Mouse (Mus musculus) CD8-positive naive resting alpha-beta T cell, adult 2 months (primary cell): ENCODE results near the gene N4bp2.

Experiments
- DNase-seq, 2 experiments: peaks; one replicate each; pipeline ENCODE4 v3.0.0; 2022; ENCODE audit warnings: low read depth in 2 of 2, low spot score in 2 of 2

Gene N4bp2

DNA sequence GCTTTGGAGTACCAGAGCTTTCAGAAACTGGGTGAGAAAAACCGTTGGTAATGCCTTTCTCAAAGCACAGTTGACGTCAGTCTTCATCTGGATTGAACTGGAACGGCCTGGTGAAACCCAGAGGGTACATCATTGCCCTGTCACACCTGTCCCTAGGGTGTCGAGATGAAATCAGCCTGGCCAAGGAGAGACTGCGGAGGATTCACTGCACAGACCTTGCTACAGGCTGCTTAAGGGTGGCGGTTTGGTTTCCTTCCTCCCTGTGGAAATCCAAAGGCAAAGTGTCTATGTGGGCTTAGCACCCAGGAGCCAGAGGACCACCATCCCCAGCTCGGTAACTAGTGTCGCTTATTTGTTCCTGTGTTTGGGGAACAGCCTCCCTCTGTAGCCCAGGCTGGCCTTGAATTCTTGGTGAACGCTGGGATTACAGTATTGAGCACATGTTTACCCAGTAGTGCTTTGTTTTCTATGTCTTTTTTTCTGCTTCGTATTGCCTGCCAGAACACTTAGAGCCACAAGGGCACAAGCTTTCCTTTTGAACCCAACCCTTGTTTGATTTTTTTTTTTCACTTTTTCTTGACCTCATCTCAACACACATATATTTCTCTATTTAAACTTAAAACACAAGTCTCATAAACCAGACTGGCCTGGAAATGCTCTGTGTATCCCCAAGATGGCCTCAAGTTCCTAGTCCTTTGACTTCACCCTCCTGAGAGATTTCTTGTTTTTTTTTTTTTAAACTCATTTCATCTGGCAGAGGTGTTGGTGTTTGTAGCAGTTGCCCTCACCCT is 98.0 kb downstream of the N4bp2 start, which contains the start of gene Rhoh:
Rhoh (plus strand) TSS at position 60 of the 791 bp plus-strand sequence.
- DNase-seq = peak; percentile 52 to 55

DNA sequence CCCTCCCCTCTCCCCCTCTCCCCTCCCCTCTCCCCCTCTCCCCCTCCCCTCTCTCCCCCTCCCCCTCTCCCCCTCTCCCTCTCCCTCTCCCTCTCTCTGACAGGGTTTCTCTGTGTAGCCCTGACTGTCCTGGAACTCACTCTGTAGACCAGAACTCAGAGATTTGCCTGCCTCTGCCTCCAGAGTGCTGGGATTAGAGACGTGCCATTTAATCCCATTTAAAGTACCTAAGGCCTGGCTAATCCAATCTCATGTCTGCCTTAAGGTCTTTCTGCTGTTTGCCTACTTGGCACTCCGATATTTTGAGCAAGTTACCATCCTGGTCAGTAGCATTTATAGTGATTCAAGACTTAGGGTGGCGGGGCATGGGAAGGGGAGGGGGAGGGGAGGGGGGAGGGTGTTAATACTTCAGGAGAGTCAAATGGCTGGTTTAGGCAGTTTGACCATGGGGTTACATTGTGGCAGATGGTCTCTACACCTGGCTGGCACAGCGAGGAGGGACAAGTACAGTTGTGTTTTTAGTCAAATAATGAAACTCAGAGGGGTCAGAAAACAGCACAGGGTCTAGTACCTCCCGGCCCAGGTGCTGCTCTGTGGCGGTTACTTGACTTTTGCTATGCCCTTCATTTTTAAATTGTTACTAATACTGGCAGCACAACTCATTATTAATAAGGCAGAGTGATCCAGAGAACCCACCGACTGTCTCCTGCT is 99.1 kb downstream of the N4bp2 start:
- no peak for DNase-seq

DNA sequence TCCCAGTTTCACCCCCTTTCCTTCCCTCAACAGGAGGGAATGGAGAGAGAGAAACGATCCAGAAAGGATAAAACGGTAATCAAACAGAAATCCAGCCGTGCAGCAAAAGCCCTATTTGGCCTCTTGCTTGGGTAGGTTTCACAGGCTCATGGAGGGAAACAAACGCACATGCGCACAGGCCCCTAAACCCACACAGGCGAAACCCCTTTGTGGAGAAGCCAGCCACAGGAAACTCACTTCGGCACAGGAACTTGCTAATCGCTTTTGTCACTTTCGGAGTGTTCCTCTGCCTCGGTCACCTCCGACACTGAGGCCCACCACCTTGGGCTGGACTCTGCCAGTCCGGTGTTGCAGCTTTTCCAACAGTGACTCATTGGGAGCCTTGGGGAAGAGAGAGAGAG is 100.0 kb downstream of the N4bp2 start:
- peak; percentile 81 to 87 for DNase-seq

DNA sequence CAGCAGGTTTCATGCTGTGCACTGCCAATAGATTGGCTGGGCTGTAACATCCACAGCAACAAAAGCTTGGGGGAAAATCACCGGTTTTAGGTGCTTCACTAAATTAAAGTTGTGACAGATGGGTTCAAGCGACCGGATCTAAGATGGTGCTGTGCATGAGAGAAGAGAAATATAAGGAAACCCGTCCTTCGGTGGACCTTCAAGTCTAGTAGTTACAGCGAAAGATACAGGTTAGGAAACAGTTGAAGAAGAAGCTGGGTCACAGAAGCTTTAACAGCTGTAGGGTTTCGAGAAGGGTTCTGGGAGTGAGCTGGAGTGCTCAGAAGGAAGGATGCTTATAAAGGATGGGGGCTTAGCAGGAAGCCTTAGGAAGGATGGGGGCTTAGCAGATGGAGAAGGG is 101.2 kb downstream of the N4bp2 start:
- DNase-seq = no peak

DNA sequence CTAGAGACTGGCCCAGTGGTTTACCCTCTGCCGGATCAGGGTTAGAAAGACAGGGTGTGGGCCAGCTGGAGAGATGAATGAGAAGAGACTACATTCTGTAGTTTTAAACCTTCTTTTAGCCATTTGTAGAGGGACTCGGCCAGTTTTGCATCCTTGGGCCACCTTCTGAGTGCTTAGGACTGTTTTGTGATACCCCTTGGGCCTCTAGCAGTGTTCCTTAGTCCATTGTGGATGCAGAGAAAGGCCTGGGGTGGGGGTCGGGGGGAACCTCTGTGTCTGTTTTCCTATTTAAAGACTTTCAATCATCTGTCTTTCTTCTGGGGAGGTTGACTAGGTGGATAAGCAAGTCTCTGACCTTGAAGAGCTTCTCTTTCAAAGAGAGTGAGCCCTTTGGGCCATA is 101.6 kb downstream of the N4bp2 start:
- DNase-seq = no peak

DNA sequence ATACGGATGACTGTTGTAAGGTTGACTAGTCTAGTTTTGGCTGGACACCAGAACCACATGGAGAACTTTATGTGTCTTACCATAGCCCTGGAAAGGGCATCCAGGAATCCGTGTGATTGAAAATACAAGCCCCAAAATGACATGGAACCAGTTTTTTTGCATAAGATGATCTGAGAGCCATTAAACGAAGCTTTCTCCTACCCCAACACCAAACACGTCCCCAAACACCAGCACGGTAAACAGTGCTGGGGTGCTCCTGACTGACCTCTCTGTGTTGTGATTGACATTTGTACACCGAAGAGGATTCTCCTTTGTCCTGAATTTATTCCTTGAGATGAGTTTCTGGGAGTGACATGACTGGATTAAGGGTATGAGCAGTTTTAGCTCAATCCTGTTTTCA is 103.3 kb downstream of the N4bp2 start:
- no peak for DNase-seq

DNA sequence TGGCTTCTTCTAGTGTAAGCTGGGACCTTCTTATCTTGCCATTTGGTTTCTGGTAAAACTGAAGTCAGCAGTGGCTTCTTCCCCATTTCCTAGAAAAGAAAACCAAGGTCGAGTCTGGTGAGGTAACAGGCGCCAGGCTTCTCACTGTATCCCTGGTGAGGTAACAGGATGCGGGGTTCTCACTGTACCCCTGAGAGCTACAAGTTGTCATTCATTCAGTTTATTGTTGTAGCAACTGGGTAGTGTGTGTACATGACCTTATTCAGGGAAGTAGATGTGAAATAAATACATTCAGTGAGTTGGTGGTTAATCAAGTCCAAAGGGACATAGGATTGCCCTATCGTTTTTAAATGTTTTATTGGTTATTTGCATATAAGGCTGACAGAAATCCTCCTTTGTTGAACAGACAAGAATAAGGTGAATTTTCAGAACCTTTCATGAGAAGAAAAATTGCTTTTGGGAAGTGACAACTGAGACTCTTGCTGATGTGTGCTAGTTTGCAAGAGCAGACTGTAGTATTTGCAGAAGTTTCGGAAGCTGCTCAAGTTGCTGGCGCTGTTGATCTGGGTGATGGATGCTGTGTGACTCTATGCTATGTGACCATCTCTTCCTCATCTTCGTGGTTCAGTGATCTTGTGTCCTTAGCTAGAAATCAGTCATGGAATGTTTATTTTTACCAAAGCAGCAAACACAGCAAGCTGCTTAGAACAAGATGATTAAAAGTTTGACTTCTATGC is 104.2 kb downstream of the N4bp2 start:
- DNase-seq = no peak

DNA sequence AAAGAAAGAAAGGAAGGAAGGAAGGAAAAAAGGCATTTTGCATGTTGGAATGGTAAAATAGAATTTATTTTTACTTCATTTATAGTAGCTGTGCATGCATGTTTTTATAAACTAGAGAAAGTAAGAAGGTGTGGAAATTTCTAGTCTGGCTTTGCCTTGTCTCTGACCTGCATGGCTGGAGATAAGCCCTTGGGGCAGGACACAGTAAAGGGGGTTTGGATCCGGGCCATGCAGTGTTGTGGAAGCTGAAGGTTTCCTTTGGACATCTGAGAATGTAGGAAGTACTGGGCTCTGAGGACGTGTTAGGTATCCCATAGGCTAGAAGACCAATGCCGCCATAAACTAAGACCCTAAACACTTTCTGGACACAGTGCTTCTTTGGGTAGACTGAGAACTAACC is 105.1 kb downstream of the N4bp2 start:
- no peak for DNase-seq

DNA sequence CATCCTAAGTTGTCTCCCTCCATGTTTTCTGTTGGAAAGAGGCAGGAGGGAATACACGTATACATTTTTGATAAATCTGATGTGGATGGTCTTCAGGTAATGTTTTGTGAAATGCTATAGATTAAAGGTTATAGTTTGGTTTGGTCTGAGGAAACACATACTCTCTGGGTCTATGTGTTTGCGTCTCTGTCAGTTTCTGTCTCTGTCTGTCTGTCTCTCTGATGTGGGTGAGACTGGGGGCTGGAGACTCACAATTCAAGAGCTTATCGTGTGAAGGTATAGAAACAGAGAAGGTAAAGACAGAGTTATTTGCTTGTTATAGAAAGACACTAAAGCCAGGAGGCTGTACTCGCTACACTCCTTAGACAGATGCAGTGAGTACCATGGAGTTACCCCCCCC is 106.3 kb downstream of the N4bp2 start:
- no peak for DNase-seq

DNA sequence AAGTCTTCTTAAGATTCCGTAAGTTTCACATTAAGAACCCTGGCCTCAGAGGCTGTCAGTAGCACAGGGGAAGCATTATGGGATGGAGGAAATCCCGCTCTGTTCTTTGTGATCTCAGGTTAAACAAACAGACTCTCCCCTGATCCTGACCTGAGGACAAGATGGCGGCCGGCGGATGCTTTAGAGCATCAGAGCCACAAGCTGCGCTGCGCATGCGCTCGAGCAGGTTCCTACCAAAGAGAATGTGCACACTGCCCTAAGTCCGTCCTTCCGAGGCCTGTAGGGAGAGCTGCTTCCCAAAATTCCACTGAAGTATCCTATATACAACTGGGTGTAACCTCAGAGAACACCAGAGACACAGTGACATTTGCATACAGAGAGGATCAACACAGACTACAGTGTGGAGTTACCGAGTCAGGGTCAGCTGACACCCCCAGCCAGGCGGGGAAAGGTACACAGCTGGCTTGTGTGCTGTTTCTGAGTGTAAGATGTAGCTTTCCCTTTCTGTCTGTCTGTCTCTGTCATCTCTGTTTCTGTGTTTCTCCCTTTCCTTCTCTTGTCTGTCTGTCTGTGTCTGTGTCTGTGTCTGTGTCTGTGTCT is 108.1 kb downstream of the N4bp2 start:
- DNase-seq = peak; percentile 64 to 66

DNA sequence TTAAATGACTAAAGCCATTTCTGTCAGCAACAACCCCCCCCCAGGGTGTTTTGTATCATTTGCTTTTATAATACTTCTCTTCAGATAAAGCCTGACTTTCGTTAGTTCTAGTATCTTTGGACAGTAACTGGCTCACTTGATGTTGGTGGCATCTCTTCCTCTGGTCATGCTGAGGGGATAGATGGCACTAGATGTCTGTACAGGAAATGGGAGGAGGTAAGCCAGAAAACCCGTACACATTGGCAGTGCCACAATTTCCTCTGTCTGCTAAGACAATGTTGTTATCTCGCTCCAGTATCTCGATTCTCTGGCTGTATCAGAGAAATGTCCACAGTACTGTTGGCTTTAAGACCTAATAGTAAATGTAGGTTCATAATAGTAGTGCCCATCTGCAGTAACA is 109.9 kb downstream of the N4bp2 start:
- no peak for DNase-seq

DNA sequence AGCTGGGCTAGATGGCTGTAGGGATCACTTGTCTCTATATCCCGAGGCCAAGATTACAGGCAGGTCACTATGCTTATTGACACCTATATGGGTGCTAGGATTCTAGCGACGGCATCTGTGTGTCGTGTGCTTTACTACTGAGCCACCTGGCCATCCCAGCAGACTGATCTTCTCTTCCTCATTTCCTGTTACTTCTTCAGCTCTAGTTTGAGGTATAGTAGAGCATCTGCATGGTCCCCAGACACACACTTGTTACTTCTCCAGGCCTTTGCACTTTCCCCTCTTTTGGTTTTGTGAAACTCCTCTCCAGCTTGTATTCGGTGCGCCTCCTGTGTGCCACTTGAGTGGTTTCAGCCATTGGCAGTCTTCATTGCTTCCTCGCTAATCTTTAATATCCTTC is 111.9 kb downstream of the N4bp2 start:
- DNase-seq = no peak

DNA sequence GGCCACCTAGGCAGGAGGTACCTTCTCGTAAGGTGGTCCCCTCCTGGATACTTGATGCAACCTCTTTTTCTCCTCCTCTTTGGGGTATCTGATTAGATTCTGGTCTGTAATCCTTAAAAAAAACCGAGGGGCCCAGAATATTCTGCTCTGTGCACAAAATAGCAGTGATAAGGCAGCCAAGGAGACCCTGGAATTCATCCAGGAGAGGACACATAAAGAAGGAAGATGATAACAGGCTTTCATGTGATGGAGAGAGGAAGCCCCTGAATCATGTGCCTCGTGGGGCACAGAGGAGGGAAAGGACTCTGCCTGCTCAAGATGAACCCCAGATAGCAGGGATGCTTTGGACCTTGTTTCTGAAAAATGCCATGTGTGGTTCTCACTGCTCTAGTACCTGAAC is 115.0 kb downstream of the N4bp2 start:
- DNase-seq = no peak
